10 mouse cellular contexts compared by ENCODE assay signal in the genomic region with DNA sequence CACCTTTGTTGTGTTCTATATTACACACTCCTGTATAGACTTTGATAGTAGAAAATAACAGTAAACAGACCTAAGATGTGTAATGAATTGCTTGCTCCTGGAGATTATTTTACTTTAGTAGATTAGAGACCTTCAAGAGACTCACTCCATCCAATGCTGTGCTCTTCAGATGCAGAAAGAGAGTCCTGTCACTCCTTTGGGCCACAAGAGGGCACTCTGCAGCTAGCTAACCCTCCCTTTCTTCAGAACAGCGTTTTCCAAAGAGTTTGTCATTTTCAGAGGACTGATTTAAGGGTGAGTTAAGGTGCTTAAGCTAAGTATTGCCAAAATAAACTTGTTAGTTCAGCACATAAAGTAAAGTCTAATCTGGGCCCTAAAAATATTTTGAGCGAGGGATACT. TPM values are rescaled to one million over a fixed set of nuclear protein-coding genes. Genes with fewer than 3 reads are reported as not detected.
DNase-seq lines count a peak whose midpoint lies in the region; ATAC-seq and TF ChIP-seq lines count a peak whose summit lies in the region.
"Had no signal": no experiment of that assay in that cellular context is flagged by ENCODE, and none has a peak within 500 bp of the region (broad histone marks: within the 10 kb centered on the region; RNA-seq: fewer than 3 reads in every experiment).

No protein-coding gene starts in this region.

- H3K4me2 ChIP-seq in heart, embryonic 11.5 days: no peak overlapping the region
- H3K4me2 ChIP-seq: embryonic facial prominence, embryonic 12.5 days; liver, embryonic 15.5 days had no signal

- TF ChIP-seq POLR2A in heart, adult 2 months (IDR thresholded peaks at IDR 0.05; ENCODE audit: insufficient read depth, low read depth, low read length): no peak

- H3K4me3 ChIP-seq in heart, adult 2 months: no peak overlapping the region
- H3K4me3 ChIP-seq in heart, embryonic 11.5 days (ENCODE audit: low read depth, low read length): no peak overlapping the region
- H3K4me3 ChIP-seq: embryonic facial prominence, embryonic 12.5 days; liver, embryonic 15.5 days had no signal

- H3K4me1 ChIP-seq in heart, adult 2 months (ENCODE audit: control insufficient read depth, insufficient read depth, low read length): no peaks in the 10 kb centered on the region; the same call in 1 of the 2 replicates
- no peaks in the 10 kb centered on the region; the same call in 1 of the 2 replicates for H3K4me1 ChIP-seq in heart, embryonic 11.5 days (ENCODE audit: control insufficient read depth, insufficient read depth, low read length)
- H3K4me1 ChIP-seq: embryonic facial prominence, embryonic 12.5 days had no signal

- DNase-seq in heart, adult 2 months: peak; percentile 28 to 46
- peak; percentile 69 for DNase-seq in 3T3-L1 (ENCODE audit: low read depth, low spot score)
- peak; percentile 37 for DNase-seq in Muller cell, postnatal 12 days (ENCODE audit: inconsistent ontology term)
- peak; percentile 54 for DNase-seq in thymus, postnatal 0 days (ENCODE audit: low spot score)

- H3K9me3 ChIP-seq in heart, embryonic 11.5 days (replicated peaks; ENCODE audit: control insufficient read depth, low read length): no peaks in the 10 kb centered on the region
- H3K9me3 ChIP-seq: embryonic facial prominence, embryonic 12.5 days; liver, embryonic 15.5 days had no signal

- no peak for ATAC-seq in heart, embryonic 11.5 days (replicated peaks; ENCODE audit: insufficient number of reproducible peaks, low FRiP score, low TSS enrichment)
- ATAC-seq in common myeloid progenitor, adult 5-6 weeks (replicated peaks; ENCODE audit: low read depth, poor library complexity, severe bottlenecking): peak; percentile 87
- ATAC-seq in inflammation-experienced regulatory T-cells, adult 6 months: peak; percentile 69
- peak; percentile 82 for ATAC-seq in megakaryocyte-erythroid progenitor cell, adult 5-6 weeks (replicated peaks; ENCODE audit: low FRiP score, low TSS enrichment, poor library complexity, severe bottlenecking)

- H3K27me3 ChIP-seq in heart, adult 2 months (ENCODE audit: control insufficient read depth, insufficient read depth, low read length): no peaks in the 10 kb centered on the region
- H3K27me3 ChIP-seq in heart, embryonic 11.5 days (ENCODE audit: control insufficient read depth, insufficient read depth, low read length): no peaks in the 10 kb centered on the region
- H3K27me3 ChIP-seq: embryonic facial prominence, embryonic 12.5 days; liver, embryonic 15.5 days had no signal

- H3K36me3 ChIP-seq in heart, adult 2 months (ENCODE audit: control insufficient read depth, insufficient read depth, low read length): peaks cover 10% of the 10 kb centered on the region
- H3K36me3 ChIP-seq in heart, embryonic 11.5 days (ENCODE audit: control insufficient read depth, insufficient read depth, low read length): peaks cover 2% of the 10 kb centered on the region; the same call in 1 of the 2 replicates

- H3K9ac ChIP-seq in heart, adult 2 months (ENCODE audit: low read depth, low read length): no peak overlapping the region
- H3K9ac ChIP-seq in heart, embryonic 11.5 days (ENCODE audit: low read depth, low read length): no peak overlapping the region
- H3K9ac ChIP-seq: embryonic facial prominence, embryonic 12.5 days; liver, embryonic 15.5 days had no signal

- peaks cover 5% of the 10 kb centered on the region; the same call in 1 of the 2 replicates for H3K79me2 ChIP-seq in heart, adult 2 months (replicated peaks; ENCODE audit: control insufficient read depth, insufficient read depth, low read length)

- TF ChIP-seq CTCF in heart, adult 2 months (IDR thresholded peaks at IDR 0.05): peak; percentile 88

- 0 out of 2 replicates have a peak, but pooled peaks have one; percentile 27 for TF ChIP-seq EP300 in heart, adult 2 months (IDR thresholded peaks at IDR 0.05; ENCODE audit: insufficient read depth, low read depth, low read length)

- intact Hi-C loops in heart, adult 2 months (cut with DNase I): loop anchor here (5.0 kb wide), 2 partner anchors 183 to 303 kb away; no protein-coding TSS in a partner anchor

- 47% methylated on average over 2 of the region's 2 CpGs for WGBS in heart, adult 2 months
- WGBS in heart, embryonic 11.5 days (ENCODE audit: insufficient replicate concordance): 64% methylated on average over 2 of the region's 2 CpGs

- no peak overlapping the region for H3K27ac ChIP-seq in heart, adult 2 months
- no peak overlapping the region for H3K27ac ChIP-seq in heart, embryonic 11.5 days (ENCODE audit: low read depth, low read length)
- H3K27ac ChIP-seq: embryonic facial prominence, embryonic 12.5 days; liver, embryonic 15.5 days had no signal

RNA-seq across cellular contexts. Expression of a gene that starts 25.0 kb away (rescaled TPM):
- total RNA-seq in heart, adult 2 months (2021): 100 to 1,000 TPM; 130 TPM
- 38.6 and 68.9 TPM in 2 replicates for polyA plus RNA-seq in heart, adult 2 months (2012; rRNA removed)
- polyA plus RNA-seq in heart, embryonic 11.5 days (2014; fragmentation: Nextera tagmentation; extraction: Ambion mirVana): 39.8 and 41.7 TPM in 2 replicates
- total RNA-seq in common myeloid progenitor, adult 5-6 weeks (2017): 201 and 210 TPM in 2 replicates
- polyA plus RNA-seq in inflammation-experienced regulatory T-cells, adult 6 months (2017; shearing (Covaris generic)): 10 to 100 TPM; 60.6 to 67.0 (median 65.5) TPM
- total RNA-seq in megakaryocyte-erythroid progenitor cell, adult 5-6 weeks (2014; fragmentation: Nextera tagmentation): 111 and 154 TPM in 2 replicates
- total RNA-seq in megakaryocyte-erythroid progenitor cell, adult 5-6 weeks (2017): 109 and 153 TPM in 2 replicates
- polyA plus RNA-seq in thymus, postnatal 0 days (2015; fragmentation: Nextera tagmentation; extraction: Ambion mirVana): 46.9 and 54.6 TPM in 2 replicates
